Mouse (Mus musculus): ENCODE measurements around the gene Ppm1f.
"Not testable (repeated sequence)": the region's sequence is repeated elsewhere in the genome, so short reads cannot be mapped to it uniquely, and the experiment has no call there.

The Ppm1f gene

DNA sequence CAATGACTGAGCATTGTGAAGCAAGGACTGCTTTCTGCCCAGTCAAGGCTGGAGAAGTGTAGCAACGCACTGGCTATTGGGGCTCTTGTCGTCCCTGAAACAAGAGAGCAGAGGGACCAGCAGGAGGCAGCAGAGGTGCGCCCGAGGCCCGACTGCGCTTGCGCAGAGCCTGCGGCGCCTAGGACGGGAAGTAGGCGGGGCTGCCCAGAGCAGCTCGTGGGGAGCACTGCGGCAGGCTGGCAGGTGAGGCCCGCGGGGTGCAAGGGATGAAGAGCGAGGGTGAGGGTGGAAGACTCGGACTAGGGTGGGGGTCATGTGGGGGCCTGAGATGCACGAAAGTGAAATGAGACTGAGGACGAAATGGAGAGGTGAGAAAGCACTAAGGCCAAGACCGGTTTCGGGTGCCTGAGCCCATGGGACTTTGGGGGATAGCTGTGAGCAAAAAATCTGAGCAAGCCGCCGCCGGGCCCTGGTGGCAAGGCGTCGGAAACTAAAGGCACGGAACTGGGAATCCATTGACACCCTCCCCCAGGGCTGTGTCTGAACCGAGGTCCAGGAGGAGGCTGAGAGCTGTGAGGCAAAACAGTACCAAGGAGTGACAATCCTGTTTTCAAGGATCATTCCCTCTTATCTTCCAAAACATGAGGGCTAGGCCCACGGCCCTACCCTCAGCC lies at the start of gene Ppm1f:
TSS of gene Ppm1f (plus strand) at position 88 of the 674 bp plus-strand sequence.
- peak; percentile 77 for DNase-seq (ENCODE audit: low read depth, low spot score)

DNA sequence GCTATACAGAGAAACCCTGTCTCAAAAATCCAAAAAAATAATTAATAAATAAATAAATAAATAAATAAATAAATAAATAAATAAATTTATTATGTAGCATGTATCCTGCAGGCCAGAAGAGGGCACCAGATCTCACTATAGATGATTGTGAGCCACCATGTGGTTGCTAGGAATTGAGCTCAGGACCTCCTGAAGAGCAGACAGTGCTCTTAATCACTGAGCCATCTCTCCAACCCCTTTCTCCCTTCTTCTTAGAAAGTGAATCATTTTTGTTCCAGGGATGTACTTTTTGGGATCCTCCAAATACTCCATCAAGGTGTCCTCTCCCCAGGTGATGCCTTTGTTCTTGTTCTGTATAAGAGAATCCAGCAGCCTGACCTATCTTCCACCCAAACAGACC lies 47.1 kb upstream of the Ppm1f start:
- DNase-seq (ENCODE audit: low read depth, low spot score) = no peak

GRCm38 (mm10) chr16:16852411-16852810 lies 43.9 kb upstream of the Ppm1f start:
- DNase-seq (ENCODE audit: low read depth, low spot score) = no peak

DNA sequence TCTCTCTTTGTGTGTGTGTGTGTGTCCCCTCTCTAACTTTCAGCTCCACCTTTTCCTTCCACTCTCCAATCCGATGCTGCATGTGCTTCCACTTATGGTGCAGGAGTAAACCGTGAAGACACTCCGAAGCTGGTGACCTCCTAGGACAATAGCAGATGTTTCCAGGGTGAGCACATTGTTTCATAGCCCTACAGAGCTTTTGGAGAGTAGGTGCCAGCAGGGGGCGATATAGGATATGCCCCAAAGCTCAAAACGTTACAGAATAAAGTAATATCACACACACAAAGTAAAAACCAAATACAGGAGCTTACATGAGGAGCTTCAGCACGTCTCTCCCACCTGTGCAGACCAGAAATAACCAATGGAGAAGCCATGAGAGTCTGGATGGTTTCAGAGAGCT lies 41.4 kb upstream of the Ppm1f start:
- no peak for DNase-seq (ENCODE audit: low read depth, low spot score)

DNA sequence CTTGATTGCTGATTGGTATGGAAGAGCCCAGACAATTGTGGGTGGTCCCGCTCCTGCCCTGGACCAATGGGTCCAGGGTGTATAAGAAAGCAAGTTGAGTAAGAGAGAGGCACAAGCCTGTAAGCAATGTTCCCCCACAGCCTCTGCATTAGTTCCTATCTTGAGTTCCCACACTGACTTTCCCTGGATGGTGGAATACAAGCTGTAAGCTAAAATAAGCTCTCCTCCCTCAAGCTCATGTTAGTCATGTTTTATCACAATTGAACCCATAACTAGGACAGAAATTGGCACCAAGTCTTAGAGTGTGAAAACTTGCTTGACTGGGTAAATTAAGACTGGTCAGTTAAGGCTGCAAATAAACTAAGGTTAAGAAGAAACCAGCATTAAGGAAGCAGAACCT lies 40.7 kb upstream of the Ppm1f start:
- no peak for DNase-seq (ENCODE audit: low read depth, low spot score)

GRCm38 (mm10) chr16:16856054-16856453 lies 40.2 kb upstream of the Ppm1f start:
- not testable (repeated sequence) for DNase-seq (ENCODE audit: low read depth, low spot score)

- DNase-seq (ENCODE audit: low read depth, low spot score) = no peak
These were observed 39.4 kb upstream of the Ppm1f start for GRCm38 (mm10) chr16:16856731-16857476.

- no peak for DNase-seq (ENCODE audit: low read depth, low spot score)
These were observed 34.0 kb upstream of the Ppm1f start for GRCm38 (mm10) chr16:16862288-16862687.

DNA sequence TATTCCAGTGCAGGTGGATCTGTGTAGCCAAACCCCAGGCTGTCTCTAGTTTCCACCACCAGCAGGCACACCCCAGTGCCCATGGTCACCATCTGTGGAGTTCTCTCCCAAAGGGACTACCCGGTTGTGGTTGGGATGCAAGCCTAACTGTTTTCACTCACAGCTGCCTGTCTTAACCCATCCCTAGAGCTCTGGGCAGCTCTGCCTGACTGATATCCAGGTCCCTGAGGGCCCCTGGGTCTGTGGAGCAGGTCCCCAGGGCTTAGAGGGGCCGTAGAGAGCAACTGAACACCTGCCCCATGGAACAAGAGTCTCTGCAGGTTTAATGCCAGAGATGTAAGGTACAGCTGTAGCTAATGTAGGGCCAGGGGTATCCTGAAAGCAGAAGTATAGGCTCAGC lies 32.3 kb upstream of the Ppm1f start, which contains the start of gene Igll1:
TSS of gene Igll1 (minus strand) at position 8 of the 400 bp plus-strand sequence.
- DNase-seq (ENCODE audit: low read depth, low spot score) = no peak

- no peak for DNase-seq (ENCODE audit: low read depth, low spot score)
These were observed 31.1 kb upstream of the Ppm1f start for GRCm38 (mm10) chr16:16865217-16865616.

GRCm38 (mm10) chr16:16865696-16866561 lies 30.3 kb upstream of the Ppm1f start:
- DNase-seq (ENCODE audit: low read depth, low spot score) = no peak

DNA sequence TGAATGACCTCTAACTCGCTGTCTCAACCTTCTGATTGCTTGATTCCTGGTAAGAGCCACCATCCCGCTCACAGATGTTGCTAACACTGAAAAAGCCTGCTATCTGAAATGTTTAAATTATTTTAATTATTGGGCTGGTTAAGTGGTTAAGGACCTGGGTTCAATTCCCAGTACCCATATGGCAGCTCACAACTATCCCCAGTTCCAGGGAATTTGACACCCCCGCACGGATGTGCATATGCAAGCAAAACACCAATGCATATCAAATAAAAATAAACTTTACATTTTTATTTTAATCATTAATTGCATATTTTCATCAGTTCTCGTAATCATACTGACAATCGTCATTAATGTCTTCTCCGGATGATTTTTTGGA lies 26.0 kb upstream of the Ppm1f start:
- DNase-seq (ENCODE audit: low read depth, low spot score) = no peak

DNA sequence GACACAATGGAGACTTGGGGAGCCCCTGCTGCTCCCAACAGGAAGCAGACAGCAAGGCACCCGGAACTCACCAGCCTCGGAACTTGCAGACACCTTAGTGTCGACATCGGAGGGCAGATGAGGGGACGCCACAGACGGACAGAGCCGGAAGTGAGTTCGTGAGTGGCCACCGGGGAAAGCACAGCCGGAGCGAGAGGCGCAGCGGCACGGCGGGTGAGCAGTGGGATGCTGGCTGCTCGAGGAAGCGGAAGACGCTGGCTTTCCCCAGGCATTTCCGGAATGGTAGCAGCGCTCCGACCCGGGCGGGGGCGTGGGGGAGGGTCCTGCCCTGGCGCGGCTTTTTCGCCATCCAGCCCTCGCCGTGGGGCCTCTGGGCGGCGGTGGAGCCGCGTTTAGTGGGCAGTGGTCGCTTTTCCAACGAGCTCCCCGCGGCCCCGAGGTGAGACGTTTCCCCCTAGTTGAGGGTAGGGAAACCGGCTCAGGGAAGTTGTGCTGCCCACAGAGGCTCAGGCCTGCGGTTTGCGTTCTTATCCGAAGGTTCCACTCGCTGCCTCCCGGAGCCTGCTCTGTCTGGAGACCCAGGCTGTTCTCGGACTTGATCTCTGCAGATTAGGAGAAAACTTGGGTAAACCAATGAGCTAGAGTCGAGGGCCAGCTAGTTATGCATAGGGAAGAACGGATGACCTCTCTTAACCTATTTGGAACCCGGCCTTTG lies 25.5 kb upstream of the Ppm1f start, which contains the start of the genes Top3b and Vpreb1:
TSS of gene Top3b (plus strand) at position 120 of the 715 bp plus-strand sequence.
TSS of gene Vpreb1 (minus strand) at position 227 of the 715 bp plus-strand sequence.
- DNase-seq (ENCODE audit: low read depth, low spot score) = peak; percentile 92

- DNase-seq (ENCODE audit: low read depth, low spot score) = no peak
These were observed 17.2 kb upstream of the Ppm1f start for GRCm38 (mm10) chr16:16879025-16879424.

DNA sequence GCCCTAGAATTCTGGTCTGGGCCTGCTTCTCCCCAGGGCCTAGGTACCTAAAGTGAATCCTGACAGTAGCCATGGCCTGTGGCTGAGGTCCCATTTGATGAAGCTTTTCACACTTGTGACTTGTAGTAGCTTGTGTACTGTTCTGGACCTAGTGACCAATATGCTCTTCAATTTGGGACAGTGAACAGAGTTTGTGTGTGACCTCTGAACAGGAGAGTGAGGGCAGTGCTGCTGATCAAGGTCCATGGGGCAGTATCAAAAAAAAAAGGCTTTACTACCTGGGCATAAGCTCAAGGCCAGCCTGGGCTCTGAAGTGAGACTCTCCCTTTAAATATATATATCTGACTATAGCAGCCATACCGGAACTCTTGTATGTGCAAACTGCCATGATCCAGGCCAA lies 7.9 kb upstream of the Ppm1f start:
- DNase-seq (ENCODE audit: low read depth, low spot score) = no peak

DNA sequence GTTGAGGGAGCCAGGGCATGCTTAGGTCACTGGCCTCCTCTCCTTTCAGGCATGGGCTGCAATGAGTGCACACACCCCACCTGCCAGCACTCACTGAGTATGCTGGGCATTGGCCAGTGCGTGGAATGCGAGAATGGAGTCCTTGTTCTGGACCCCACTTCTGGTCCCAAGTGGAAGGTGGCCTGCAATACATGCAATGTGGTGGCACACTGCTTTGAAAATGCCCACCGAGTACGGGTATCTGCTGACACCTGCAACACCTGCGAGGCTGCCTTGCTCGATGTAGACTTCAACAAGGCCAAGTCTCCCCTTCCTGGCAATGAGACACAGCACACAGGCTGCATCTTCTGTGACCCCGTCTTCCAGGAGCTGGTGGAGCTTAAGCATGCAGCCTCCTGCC lies 3.9 kb upstream of the Ppm1f start:
- DNase-seq (ENCODE audit: low read depth, low spot score) = no peak

DNA sequence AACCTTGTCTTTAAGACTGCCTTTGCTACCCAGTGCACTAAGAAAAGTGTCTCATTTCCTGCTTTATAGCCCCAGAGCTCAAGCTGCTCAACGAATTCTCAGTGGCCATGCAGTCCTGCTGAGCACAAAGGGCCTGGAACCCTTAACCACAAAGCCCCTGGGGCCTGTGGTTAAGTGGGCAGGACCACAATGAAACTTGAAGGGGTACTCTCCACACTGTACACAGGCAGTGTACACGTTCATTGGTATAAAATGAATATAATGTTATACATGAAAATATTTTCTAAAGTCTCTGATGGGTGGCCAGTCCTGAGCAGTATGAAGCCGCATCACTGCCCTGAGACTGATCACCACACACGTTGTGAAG lies 271 bp upstream of the Ppm1f start:
- DNase-seq (ENCODE audit: low read depth, low spot score) = no peak

GRCm38 (mm10) chr16:16897056-16897584 lies 851 bp downstream of the Ppm1f start:
- no peak for DNase-seq (ENCODE audit: low read depth, low spot score)

GRCm38 (mm10) chr16:16902329-16902728 lies 6.1 kb downstream of the Ppm1f start:
- DNase-seq (ENCODE audit: low read depth, low spot score) = no peak

GRCm38 (mm10) chr16:16903188-16903587 lies 6.9 kb downstream of the Ppm1f start:
- DNase-seq (ENCODE audit: low read depth, low spot score) = no peak

DNA sequence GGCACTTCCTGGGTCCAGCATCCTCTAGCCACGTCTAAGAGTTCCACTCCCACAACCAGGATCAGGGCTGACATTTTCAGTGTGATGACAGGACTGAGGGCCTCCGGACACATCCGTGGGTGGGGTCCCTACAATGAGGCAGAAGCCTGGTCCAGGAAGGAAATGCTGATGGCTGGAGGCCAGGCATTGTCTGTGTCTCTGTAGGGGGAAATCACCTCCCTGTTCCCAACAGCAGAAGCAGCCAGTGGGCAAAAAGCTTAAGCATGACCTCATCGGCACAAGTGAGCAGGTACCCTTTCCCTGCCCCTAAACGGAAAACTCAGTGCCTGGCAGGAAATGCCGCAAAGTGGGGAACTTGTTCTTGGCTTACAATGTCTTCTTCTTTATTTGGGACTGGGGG lies 11.5 kb downstream of the Ppm1f start:
- no peak for DNase-seq (ENCODE audit: low read depth, low spot score)

Data from brain, embryonic 18.5 days (tissue).